Comparison of ENCODE assay signal across 14 mouse cellular contexts in the genomic region with DNA sequence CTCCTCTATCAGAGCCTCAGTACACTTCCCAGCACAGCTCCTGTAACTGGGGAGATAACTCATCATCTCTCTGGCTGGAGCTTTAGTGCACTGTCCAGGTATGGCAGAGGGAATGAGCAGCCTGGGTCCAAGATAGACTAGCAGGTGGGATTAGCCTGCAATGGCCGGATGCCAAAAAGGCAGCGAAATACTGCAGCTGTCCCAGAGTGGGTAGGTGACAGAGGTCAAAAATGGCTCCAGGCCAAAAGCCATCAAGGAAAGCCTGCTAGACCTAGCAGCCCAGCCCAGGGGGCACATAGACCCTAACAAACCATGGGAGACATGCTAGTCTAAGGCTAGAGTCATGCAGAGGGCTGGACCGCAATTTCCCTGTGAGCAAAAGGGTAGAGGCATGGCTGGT.
DNase-seq lines count a peak whose midpoint lies in the region; ATAC-seq and TF ChIP-seq lines count a peak whose summit lies in the region.
"Had no signal": no experiment of that assay in that cellular context is flagged by ENCODE, and none has a peak within 500 bp of the region (broad histone marks: within the 10 kb centered on the region; RNA-seq: fewer than 3 reads in every experiment).

No protein-coding gene starts in this region.

- no peaks in the 10 kb centered on the region for H3K36me3 ChIP-seq in hindbrain, postnatal 0 days (ENCODE audit: insufficient read depth, low read length)
- H3K36me3 ChIP-seq in hindbrain, embryonic 10.5 days, result peaks cover 6% of the 10 kb centered on the region; the same call in 1 of the 2 replicates

- no peak overlapping the region for H3K27ac ChIP-seq in hindbrain, postnatal 0 days
- no peak overlapping the region for H3K27ac ChIP-seq in hindbrain, embryonic 10.5 days
- H3K27ac ChIP-seq: embryonic facial prominence, embryonic 15.5 days; neural tube, embryonic 12.5 days had no signal

- H3K4me1 ChIP-seq in hindbrain, postnatal 0 days (ENCODE audit: insufficient read depth, low read length), result no peaks in the 10 kb centered on the region
- H3K4me1 ChIP-seq in hindbrain, embryonic 10.5 days (replicated peaks), result no peaks in the 10 kb centered on the region
- H3K4me1 ChIP-seq: embryonic facial prominence, embryonic 15.5 days; neural tube, embryonic 12.5 days had no signal

- H3K4me2 ChIP-seq in hindbrain, postnatal 0 days (ENCODE audit: low read depth, low read length), result no peak overlapping the region
- H3K4me2 ChIP-seq: embryonic facial prominence, embryonic 15.5 days; neural tube, embryonic 12.5 days had no signal

- no peaks in the 10 kb centered on the region for H3K27me3 ChIP-seq in hindbrain, postnatal 0 days (ENCODE audit: insufficient read depth, low read length)
- no peaks in the 10 kb centered on the region for H3K27me3 ChIP-seq in hindbrain, embryonic 10.5 days (ENCODE audit: insufficient read depth, poor library complexity, severe bottlenecking)
- H3K27me3 ChIP-seq: embryonic facial prominence, embryonic 15.5 days; neural tube, embryonic 12.5 days had no signal

- no peak overlapping the region for H3K9ac ChIP-seq in hindbrain, postnatal 0 days (replicated peaks; ENCODE audit: low read length)
- H3K9ac ChIP-seq: embryonic facial prominence, embryonic 15.5 days; neural tube, embryonic 12.5 days had no signal

- 61% methylated on average over 3 of the region's 3 CpGs for WGBS in hindbrain, postnatal 0 days
- WGBS in hindbrain, embryonic 10.5 days, result 89% methylated on average over 3 of the region's 3 CpGs

- no peaks in the 10 kb centered on the region for H3K9me3 ChIP-seq in hindbrain, postnatal 0 days (ENCODE audit: low read length)
- H3K9me3 ChIP-seq in hindbrain, embryonic 10.5 days, result no peaks in the 10 kb centered on the region
- H3K9me3 ChIP-seq: embryonic facial prominence, embryonic 15.5 days; neural tube, embryonic 12.5 days had no signal

- no peak overlapping the region for H3K4me3 ChIP-seq in hindbrain, postnatal 0 days (ENCODE audit: low read length)
- H3K4me3 ChIP-seq in hindbrain, embryonic 10.5 days, result no peak overlapping the region
- H3K4me3 ChIP-seq: embryonic facial prominence, embryonic 15.5 days; neural tube, embryonic 12.5 days had no signal

- ATAC-seq in hindbrain, postnatal 0 days, result no peak
- ATAC-seq: midbrain, embryonic 16.5 days had no signal

- intact Hi-C loops in gastrocnemius, postnatal 36 days (cut with DNase I), result no loop called here

- DNase-seq in gastrocnemius, postnatal 10 days, result peak; percentile 14
- no peak for DNase-seq in gastrocnemius, postnatal 36 days
- DNase-seq in hindbrain, postnatal 0 days (ENCODE audit: low spot score), result peak; percentile 24
- no peak for DNase-seq in hindbrain, embryonic 10.5 days (ENCODE audit: low spot score)
- peak; percentile 50 for DNase-seq in testis, postnatal 10 days (ENCODE audit: low spot score)
- no peak for DNase-seq in testis, postnatal 14 days (ENCODE audit: low spot score)
- DNase-seq in adipocyte (ENCODE audit: low spot score), result no peak
- DNase-seq: liver; lung, adult 18-20 months; right cerebral cortex, postnatal 25 days; thymus, adult 18-20 months had no signal

- no peak for TF ChIP-seq CTCF in hindbrain, postnatal 0 days (IDR thresholded peaks at IDR 0.05; ENCODE audit: low read depth)

Comparison
In these comparisons a context has a peak if more than half of its experiments do, and no peak if none do; other contexts are left out.
1. DNase-seq: peak in gastrocnemius, postnatal 10 days (single experiment), hindbrain, postnatal 0 days (single experiment) and testis, postnatal 10 days (single experiment); none in gastrocnemius, postnatal 36 days (0 of 2), hindbrain, embryonic 10.5 days (single experiment), testis, postnatal 14 days (single experiment) and adipocyte (single experiment).